Mouse (Mus musculus): ENCODE data around the gene Dock10.

Gene Dock10

DNA sequence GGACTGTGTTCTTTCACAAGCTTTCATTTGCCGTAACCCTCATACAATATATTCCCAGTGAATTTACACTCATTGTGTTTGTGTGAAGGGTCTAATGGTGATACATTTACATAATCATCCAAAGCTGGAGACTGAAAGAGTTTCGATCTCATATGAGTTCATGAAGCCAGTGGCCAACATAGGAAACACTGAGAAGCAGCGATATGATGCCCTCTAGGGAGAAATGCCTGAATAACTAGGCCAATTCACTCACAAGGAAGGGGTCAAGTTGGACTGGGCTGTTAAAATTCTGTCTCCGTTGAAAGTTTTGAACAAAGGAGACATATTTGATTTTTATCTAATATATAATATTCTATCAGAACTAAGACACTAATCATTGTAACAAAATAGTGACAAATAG is 30.9 kb downstream of the Dock10 start:
- DNase-seq: no peak

DNA sequence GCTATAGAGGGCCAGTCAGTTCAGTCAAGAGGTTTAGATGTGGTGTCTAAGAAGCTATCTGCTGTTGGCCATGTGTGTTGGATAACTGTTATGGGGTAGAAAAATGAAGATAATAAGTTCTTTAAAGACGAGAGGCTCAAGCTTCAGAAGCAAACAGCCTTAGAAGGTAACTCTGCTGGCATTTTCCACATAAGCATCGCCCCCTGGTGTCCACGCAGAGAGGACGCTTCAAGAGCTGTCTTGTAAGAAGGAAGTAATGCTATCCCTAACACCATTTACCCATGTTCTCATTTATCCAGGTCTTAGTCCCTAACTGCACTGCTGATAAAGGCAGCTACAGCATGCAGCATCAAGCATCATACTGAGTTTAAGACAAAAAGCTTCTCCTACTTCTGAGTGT is 35.7 kb downstream of the Dock10 start:
- DNase-seq: peak; percentile 47

DNA sequence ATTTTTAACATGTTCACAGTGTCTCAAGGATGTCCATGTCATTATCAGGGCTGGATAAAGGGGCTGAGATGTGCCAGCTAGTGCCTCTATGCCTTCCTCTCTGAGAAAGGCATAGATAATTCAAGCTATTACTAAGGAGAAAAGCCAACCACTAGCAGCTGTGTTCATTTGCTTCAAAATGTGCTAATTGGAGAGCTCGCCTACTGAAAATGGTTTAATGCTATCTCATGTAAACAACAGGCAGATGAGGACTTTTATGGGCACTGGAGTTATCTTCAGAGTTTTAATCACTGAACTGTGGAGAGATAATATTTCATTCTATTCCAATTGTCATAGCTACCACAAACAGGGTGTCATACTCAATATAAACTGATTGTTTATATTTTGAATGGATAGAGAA is 36.3 kb downstream of the Dock10 start:
- no peak for DNase-seq

DNA sequence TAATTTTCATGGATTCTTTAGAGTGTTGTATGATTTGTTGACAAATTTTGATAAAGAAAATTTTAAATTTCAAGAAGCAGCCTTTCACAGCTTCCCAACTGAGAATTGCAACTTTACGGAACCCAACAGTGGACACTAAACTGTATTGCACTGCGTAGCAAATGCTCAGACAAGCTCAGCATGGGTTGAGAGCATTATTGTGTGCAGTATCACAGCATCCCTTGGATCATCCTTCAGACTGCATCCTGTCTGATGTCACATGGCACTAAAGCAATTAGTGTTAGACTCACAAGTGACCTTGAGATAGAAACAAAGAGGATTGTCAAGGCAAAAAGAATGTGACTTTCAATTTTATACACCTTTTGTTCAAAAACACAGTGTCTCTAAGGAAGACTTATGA is 37.1 kb downstream of the Dock10 start:
- no peak for DNase-seq

DNA sequence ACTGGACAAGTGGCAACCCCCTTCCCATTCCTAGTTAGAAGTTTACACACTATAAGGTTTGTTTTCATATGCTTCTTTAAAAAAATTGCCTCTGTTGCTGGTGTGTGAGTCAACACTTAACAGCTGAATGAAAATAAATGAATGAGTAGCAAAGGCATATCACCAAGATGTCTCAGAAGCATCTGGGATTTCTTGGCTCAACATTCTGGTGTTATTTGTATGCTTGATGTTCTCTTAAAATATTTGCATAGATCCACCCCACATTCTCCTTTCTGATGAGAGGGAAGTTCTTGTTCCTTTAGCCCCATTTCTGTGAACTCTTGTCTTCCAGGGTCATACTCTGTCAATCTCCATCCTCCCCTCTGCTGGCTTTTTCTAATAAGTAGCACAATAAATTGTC is 38.2 kb downstream of the Dock10 start:
- no peak for DNase-seq

DNA sequence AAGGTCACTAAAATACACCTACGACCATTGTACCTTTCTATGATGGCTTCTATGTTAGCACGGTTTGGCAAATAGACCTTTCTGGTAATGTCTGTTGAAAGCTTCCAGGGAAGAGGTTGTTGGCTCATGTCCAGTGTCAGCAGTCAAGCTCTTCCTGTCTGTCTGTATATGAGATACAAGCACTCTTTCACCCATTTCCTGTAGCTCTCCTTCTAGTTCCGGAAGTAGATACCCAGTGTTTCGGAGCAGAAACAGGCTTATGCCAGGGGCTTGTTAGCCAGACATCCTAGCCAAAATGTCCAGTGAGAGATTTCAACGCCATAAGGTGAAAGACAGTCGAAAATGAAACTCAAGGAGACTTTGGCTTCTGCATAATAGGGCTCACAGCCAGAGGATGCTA is 38.9 kb downstream of the Dock10 start:
- DNase-seq: no peak

DNA sequence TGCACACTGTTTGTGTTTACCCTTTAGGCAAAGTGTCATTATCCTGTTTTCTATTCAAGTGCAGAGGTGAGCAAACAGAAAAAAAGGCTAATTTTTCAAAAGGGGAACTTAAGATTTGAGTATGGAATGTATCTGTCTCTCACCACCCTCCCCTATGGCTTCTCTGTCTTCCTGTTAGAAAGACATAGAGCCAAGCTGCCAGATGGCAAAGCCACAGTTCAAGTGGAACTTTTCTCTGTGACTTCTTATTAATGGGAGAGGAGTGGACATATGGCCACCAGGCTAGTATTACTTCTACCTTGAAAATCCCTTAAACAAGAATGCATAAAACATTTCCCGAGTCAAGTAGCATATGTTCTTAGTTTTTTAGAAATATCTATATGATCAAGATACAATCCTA is 39.7 kb downstream of the Dock10 start:
- no peak for DNase-seq

DNA sequence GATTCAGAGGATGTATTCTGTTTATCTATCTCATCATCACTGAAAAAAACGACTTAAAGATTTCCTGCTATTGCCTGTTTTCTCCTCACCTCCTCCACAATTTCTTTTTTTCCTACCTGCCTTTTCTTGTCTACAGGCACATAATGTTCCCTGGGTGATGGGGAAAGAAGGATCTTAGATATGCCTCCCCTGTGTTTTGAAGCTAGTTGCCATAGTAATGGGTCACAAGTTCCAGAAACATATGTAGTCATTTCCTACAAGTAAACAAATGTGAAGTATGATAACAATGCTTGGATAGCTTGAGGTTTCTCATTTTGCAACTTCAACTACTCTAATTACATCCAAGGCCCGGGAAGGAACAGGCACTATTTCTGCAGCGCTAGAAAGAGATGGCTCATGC is 42.4 kb downstream of the Dock10 start:
- DNase-seq: no peak

DNA sequence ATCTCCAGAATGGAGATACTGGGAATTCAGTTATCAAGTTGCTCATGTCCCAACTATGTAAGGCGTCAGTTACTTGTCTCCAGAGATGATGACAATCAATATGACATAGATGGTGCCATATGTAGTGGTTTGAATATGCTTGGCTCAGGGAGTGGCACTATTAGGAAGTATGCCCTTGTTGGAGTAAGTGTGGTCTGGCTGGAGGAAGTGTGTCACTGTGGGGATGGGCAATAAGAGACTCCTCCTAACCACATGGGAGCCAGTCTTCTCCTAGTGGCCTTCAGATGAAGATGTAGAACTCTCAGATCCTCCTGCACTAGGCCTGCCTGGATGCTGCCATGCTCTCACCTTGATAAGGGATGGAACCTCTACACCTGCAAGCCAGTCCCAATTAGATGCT is 44.4 kb downstream of the Dock10 start:
- no peak for DNase-seq

DNA sequence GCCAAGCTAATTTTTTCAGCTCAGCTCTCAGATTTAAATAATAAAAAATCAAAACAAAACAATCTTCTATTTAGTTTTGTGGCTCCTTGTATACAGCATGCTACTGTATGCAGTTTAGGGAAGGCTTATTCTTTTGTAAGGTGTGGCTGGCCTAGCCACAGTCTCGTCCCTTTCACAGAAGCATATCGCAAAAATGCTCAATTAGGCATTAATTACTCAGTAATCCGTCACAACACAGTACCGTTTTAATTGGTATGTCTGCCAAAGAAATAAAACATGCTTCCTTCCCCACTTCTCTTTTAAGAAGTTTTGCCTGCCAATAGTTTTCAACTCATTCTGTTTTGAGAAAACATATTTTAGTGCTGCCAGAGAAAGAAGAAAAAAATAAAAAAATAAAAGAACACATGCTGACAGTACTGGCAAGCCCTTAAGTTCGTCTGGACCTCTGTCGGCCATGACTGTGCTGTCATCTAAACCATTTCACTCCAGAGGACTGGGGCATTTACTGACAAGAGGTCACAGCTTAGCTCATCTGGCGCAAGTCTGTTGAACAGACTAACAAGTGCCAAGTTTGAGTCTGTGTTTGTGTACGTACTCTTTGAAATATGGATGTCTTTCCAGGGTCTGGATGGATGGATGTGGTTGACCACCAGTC is 47.6 kb downstream of the Dock10 start:
- DNase-seq: no peak

DNA sequence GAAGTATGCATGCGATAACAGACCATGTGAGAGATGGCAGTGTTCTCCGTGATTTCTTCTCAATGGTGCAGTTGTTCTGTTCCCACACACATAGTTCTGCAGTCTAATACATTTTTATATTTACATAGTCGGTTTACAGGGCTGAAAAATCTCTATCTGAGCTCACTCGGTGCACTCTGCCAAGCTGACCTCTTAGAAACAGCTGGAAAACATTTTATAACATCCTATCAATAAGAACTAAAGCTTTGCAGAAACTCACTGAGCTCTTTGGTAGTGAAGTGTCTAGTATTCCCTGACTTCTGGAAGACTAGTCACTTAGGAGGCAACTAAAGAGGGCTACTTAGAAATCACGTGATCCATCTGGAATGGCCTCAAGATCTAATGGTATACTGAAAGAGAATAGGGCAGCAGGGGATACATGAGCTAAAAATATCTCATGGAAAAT is 48.2 kb downstream of the Dock10 start:
- DNase-seq: no peak

DNA sequence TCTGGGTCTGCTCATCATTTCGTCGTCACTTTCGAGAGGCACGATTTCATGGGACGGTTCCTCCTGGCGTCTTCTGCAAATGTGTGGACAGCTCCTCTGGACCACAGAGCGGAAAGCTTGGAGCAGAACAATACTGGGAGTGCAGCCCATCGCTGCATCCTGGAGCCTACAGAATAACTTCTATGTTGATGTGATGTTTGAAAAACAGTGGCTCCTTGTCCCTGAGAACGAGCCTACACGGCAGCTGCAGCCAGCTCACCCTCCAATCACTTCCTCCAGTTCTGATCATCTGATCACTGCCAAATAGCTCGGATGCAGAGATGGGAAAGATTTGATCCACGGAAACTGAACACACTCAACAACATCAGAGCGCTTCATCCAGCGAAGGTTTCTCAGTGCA is 49.0 kb downstream of the Dock10 start:
- DNase-seq: no peak

DNA sequence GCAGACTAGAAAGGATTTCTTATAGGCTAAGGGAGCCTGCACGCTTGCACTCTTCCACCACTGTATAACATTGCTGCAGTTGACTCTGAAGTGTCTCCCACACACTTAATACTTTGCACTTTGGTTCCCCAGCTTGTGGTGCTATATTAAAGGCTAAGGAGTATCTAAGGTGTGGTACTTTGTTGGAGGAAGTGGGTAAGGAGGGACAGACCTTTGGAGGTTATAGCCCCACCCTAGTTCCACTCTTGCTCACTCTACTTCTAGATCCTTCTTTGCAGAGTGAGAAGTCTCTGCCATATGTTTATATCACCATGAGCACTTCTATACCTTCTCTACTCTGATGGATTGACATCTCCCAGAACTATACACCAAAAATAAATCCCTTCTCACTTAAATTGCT is 55.0 kb downstream of the Dock10 start:
- DNase-seq: no peak

DNA sequence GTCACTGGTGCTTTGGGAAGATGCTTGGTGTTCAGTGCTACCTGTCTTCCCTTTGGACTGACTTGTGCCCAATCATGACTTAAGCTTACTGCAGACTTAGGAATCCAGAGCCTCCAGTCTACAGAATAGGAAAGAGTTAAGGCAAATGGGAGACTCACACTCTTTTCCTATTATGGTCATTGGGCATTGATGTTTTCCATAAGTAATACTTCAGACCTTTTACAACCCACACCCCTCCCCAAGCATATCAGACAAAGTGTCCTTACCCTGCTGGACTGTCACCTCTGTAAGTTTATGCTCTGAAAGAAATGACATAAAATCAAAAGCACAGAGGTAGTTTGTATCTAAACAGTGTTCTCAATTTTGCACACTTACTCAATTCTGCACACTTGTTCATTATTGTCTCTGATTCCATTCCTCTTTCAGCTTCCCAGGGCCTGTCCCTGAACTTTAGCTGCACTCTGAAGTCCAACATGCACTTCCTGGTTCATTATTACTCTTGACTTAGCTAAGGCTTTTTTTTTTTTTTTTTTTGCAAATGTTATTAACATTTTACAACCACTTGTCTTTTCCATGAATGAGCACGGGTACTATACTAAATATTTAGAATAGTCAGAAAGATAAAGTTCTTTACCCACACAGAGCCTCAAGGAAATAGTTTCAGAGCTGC is 82.2 kb downstream of the Dock10 start:
- no peak for DNase-seq

DNA sequence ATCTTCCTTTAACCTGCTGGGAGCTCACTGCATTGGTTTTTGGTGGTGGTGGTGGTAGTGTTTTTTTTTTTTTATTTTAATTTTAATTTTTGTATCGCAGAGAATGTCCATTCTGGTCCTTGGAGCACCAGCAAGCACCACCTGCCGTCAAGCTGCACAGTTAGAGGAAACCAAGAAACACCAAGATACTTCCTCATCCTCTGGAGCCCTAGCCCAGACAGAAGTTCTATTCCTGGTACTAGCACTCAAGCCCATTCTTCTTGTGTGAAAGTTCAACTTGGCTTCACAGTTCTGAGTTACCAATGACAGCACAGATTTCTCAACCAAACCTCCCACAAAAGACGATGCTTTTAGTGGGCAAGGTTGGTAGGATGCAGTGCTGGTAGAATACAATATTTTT is 86.6 kb downstream of the Dock10 start:
- DNase-seq: no peak

DNA sequence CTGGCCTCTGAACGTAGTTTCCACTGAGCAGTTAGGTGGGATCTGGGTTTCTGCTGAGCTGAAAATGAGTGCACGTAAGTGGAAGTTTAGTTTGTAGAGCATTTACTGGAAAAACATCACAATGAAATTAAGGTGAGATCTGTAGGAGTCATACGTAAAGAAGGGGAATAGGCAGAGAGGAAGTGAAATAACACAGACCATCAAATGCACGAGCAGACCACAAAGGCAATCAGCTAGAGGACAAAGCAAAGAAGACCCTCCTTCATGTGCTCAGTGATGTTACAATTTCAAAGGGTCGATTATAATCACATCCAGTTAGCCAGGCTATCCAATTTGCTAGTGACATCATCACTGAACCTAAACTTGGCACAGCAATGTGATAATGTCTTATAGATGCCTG is 87.3 kb downstream of the Dock10 start:
- no peak for DNase-seq

DNA sequence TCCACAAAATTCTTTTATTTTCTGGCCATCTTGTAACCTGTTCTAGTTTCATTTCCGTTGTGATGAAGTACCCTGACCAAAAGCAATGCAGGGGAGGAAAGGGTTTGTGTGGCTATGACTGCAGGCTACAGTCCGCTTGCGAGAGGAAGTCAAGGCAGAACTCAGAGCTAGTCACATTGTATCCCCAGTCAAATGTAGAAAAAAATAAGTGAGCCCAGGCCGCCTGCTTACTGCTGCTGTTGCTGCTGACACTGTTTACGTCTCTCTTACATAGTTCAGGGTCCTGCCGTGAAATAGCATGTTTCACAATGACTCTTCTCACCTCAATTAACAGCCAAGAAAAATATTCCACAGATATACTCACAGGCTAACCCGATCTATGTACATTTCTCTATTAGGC is 87.9 kb downstream of the Dock10 start:
- DNase-seq: no peak

DNA sequence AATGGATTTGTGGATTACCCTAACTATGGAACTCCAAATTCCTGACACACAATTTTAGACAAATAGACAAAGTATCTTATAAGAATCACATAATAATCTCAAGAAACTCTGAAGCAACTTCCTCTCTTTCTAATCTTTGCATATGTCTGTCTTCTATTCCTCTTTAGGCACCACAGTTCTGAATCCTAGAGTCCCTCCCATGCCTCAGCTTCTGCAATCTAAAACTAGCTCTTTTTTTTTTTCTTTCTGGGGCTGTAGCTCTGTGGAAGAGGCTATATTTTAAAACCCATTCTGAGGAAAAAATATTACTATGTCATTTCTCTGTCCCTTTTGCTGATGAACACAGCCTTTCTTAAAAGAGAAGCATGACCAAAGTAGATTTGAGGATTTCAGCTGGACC is 92.6 kb downstream of the Dock10 start:
- DNase-seq: no peak

DNA sequence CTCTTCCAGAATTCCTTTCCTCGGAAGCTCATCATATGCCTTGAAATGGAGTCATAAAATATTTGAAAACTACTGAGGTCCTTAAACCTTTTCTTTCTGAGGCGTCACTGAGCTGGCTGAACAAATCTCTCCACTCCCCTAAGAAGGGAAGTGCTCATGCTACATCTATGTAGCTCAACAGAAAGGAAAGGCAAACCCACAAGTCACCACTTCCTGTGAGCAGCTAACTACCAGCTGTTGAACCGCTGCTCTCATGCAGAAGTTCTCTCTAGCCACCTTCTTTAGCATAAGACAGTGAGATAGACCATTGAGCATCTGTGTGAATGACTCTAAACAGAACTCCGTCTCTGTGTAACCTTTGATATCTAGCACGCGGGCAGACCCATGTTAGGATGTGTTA is 93.2 kb downstream of the Dock10 start:
- DNase-seq: peak; percentile 5

DNA sequence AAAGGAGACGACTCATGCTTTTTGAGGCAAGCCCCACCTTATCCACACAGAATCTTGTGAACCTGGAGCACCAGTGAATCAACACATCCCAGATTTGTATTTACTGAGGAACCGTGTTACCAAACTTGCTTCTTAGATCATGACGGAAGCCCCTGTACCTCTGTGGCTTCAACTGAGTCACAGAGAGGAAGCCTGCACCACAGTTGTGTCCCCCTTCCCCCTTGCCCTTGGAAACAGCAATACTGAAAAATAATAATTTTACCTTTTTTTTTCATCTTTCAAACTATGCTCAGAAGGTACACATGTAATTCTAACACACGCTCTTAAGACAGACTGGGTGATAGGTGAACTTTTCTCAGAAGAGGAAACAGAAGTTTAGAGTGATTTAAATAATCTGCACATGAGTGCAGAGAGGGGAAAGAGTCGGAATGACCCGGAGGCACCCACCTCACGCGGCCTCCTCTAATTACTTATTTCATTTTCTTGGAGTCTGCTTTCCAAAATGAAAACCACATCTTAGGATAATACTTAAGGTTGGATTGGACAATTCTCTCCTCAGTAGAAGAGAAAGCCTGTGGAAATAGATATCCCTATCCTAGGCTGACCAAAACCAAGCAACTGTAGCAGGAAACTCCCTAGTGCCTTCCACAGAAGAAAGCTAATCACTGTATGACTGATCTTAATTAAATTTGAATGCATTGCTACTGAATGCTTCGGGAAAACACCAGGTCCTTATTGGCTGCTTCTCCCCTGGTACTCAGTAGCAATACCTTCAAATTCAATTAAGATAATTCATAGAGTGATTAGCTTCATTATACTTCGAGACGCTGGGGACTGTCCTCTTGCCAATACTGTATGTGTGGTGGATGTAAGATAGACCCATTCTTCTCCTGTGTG is 96.6 kb downstream of the Dock10 start:
- DNase-seq: no peak

DNA sequence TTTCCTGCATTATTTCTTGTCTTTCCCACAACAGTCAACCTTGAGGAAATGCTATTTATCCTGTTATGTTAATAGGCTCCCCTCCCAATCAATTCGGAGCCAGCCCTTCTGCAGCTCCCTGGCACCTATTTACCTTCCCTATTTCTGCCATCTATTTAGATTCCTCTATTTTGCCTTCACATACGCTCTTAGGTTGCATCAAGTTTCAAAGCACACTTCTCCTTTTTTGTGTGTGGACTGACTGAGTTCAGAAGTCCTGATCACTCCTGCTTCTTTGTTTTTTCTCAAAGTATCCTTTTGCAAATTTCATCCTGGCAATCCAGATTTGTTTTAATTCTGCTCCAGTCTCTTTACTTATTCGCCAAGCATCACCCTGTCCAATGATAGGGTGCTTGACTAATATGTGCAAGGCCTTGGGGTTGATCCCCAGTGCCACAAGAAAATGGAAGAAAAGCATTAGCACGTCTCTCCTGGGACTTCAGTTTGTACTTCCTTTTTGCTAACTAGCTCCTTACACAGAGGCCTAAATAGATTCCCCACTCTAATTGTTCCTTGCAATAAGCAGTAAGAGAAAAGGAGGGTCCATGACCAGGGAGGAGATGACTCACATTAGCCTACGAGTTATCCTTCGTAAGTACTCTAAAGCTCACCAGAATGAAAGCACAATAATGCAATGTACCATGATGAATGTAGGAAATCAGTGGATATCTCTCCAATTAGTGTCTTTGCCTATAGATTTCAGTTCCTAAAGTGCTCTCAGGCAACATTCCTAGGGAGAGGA is 98.7 kb downstream of the Dock10 start:
- DNase-seq: no peak

DNA sequence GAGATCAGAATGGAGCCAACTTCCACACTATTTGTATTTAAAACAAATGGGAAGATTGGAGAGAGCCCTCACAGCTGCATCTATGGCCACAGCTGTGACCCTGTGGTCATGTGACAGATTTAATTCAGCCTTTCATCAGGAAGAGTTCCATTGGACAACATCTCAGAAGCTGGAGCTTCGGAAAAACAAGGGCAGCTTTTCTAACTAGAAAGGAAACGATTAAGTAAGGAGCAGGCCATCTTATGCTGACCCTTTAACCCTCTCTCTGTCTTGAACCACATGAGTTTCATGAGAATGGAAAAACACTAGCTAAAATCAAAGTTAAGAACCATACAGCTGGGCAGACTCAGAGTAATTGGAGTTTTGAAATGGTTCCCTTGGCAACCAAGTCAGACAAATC is 101.9 kb downstream of the Dock10 start:
- DNase-seq: no peak

DNA sequence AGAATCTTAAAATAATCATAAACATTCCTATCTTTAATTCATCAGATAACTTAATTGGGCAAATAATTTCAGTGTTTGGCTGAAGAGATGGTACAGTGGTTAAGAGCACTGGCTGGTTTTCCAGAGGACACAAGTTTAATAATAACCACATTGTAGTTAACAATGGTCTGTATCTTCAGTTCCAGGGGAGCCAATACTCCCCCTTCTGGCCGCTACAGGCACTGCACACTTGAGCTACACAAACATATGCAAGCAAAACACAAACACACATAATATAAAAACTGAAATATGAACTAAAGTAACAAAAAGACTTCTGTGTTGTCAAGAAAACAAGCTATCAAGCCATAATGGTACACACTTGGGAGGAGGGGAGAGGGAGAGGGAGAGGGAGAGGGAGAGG is 102.5 kb downstream of the Dock10 start:
- no peak for DNase-seq
